Mouse (Mus musculus) erythroblast, embryonic 14.5 days (primary cell): ENCODE measurements around the gene Rrp9.

Experiments
- GATA1 ChIP-seq: IDR thresholded peaks from 2 replicates; pipeline ENCODE4 v1.6.1; 2012; ENCODE audit warnings: low read length, inconsistent platforms, mixed read lengths
- TAL1 ChIP-seq: IDR thresholded peaks from 3 replicates; pipeline ENCODE4 v1.6.1; 2012; ENCODE audit warnings: low read length, inconsistent platforms, mixed read lengths

GRCm38 (mm10) chr9:106457920-106458319 is 17.8 kb upstream of the Rrp9 start:
- no peak for TF ChIP-seq TAL1
- no peak for TF ChIP-seq GATA1
